Mouse (Mus musculus): Measurements from ENCODE around the gene Neu2. TPM values are rescaled to one million over a fixed set of nuclear protein-coding genes. Genes with fewer than 3 reads are reported as not detected.

Neu2 gene
- polyA plus RNA-seq, 1 experiment from 2014 or later, result 2.2 TPM

DNA sequence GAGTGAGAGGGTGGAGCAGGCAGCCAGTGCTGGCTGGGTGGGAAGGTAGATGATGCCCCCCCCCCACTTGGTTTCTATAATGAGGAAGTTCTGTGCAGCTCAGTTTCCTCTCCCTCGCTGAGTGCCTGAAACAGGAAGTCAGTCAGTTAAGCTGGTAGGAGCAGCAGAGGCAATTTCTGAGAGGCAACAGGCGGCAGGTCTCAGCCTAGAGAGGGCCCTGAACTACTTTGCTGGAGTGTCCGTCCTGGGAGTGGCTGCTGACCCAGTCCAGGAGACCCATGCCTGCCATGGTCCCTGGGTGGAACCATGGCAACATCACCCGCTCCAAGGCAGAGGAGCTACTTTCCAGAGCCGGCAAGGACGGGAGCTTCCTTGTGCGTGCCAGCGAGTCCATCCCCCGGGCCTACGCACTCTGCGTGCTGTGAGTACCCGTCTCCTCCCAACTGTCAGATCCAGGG lies 110.6 kb downstream of the Neu2 start, which contains the start of gene Inpp5d:
Inpp5d (plus strand) TSS at position 102 of the 458 bp plus-strand sequence.
- TF ChIP-seq CTCF (IDR thresholded peaks at IDR 0.05; ENCODE audit: low read depth), result no peak
- Histone ChIP-seq H3K9me3 (ENCODE audit: control insufficient read depth, low read length) (no peaks in the 10 kb centered on the region), H3K36me3 (ENCODE audit: control insufficient read depth, insufficient read depth, low read length) (no peaks in the 10 kb centered on the region), H3K9ac (ENCODE audit: low read length) (no peak within 1 kb of the TSS), H3K27ac (replicated peaks) (peak within 1 kb of the TSS; percentile 45), H3K27me3 (ENCODE audit: control insufficient read depth, insufficient read depth, low read length) (no peaks in the 10 kb centered on the region), H3K4me1 (replicated peaks; ENCODE audit: control insufficient read depth, insufficient read depth) (no peaks in the 10 kb centered on the region), H3K4me3 (ENCODE audit: low read depth, low read length) (peak within 1 kb of the TSS; percentile 24), H3K4me2 (replicated peaks; ENCODE audit: low read depth) (peak within 1 kb of the TSS; percentile 23)
- no peak for DNase-seq (ENCODE audit: low spot score)
- 78% methylated on average over 11 of the region's 12 CpGs for WGBS
- peak; percentile 47; the same call in 1 of the 2 replicates for ATAC-seq (ENCODE audit: low FRiP score, low TSS enrichment)

DNA sequence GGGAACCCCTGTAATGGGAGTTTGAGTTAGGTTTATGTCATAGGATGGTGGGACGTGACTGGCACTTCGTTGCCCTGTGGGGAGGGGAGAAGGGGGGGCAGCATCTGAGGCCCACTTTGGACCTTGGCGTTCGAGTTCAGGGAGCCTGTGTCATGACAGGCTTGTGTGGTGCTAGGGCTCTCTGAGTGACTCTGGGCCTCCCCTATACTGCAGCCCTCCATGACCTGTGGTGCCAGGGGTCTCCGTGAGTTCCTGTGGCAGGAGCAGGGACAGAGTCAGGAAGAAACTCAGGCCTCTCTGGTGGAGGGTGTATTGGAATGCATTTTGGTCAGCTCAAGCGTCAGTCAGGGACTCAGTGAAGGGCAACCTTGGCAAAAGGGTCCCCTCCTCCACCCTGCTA lies 111.0 kb downstream of the Neu2 start:
- no peaks in the 10 kb centered on the region for H3K36me3 ChIP-seq (ENCODE audit: control insufficient read depth, insufficient read depth, low read length)
- ATAC-seq (ENCODE audit: low FRiP score, low TSS enrichment) (no peak), DNase-seq (ENCODE audit: low spot score) (no peak)
- H3K9me3 ChIP-seq (ENCODE audit: control insufficient read depth, low read length), result no peaks in the 10 kb centered on the region
- H3K27me3 ChIP-seq (ENCODE audit: control insufficient read depth, insufficient read depth, low read length), result no peaks in the 10 kb centered on the region
- TF ChIP-seq EP300 (optimal IDR thresholded peaks at IDR 0.05), result no peak
- no peak for TF ChIP-seq CTCF (IDR thresholded peaks at IDR 0.05; ENCODE audit: low read depth)
- WGBS, result 87% methylated on average over 6 of the region's 6 CpGs
- no peak overlapping the region for H3K9ac ChIP-seq (ENCODE audit: low read length)
- peak overlapping the region; percentile 24 for H3K4me3 ChIP-seq (ENCODE audit: low read depth, low read length)
- no peaks in the 10 kb centered on the region for H3K4me1 ChIP-seq (replicated peaks; ENCODE audit: control insufficient read depth, insufficient read depth)
- peak overlapping the region; percentile 23 for H3K4me2 ChIP-seq (replicated peaks; ENCODE audit: low read depth)
- peak overlapping the region; percentile 45 for H3K27ac ChIP-seq (replicated peaks)

GRCm38 (mm10) chr1:87621146-87621857 lies 111.6 kb downstream of the Neu2 start:
- no peaks in the 10 kb centered on the region for H3K4me1 ChIP-seq (replicated peaks; ENCODE audit: control insufficient read depth, insufficient read depth)
- DNase-seq (ENCODE audit: low spot score) (no peak), ATAC-seq (ENCODE audit: low FRiP score, low TSS enrichment) (0 out of 2 replicates have a peak, but pooled peaks have one; percentile 40)
- no peaks in the 10 kb centered on the region for H3K27me3 ChIP-seq (ENCODE audit: control insufficient read depth, insufficient read depth, low read length)
- H3K4me3 ChIP-seq (ENCODE audit: low read depth, low read length), result 0 out of 2 replicates have a peak overlapping the region, but pooled peaks have one; percentile 2
- peak overlapping the region; percentile 23 for H3K4me2 ChIP-seq (replicated peaks; ENCODE audit: low read depth)
- H3K9me3 ChIP-seq (ENCODE audit: control insufficient read depth, low read length), result no peaks in the 10 kb centered on the region
- TF ChIP-seq EP300 (optimal IDR thresholded peaks at IDR 0.05), result no peak
- no peak for TF ChIP-seq CTCF (IDR thresholded peaks at IDR 0.05; ENCODE audit: low read depth)
- WGBS, result 75% methylated on average over 9 of the region's 9 CpGs
- no peak overlapping the region for H3K9ac ChIP-seq (ENCODE audit: low read length)
- H3K27ac ChIP-seq (replicated peaks), result peak overlapping the region; percentile 45; the same call in 1 of the 2 replicates
- H3K36me3 ChIP-seq (ENCODE audit: control insufficient read depth, insufficient read depth, low read length), result no peaks in the 10 kb centered on the region

GRCm38 (mm10) chr1:87621858-87622279 lies 112.2 kb downstream of the Neu2 start:
- H3K4me1 ChIP-seq (replicated peaks; ENCODE audit: control insufficient read depth, insufficient read depth), result no peaks in the 10 kb centered on the region
- TF ChIP-seq EP300 (optimal IDR thresholded peaks at IDR 0.05), result no peak
- no peak for TF ChIP-seq CTCF (IDR thresholded peaks at IDR 0.05; ENCODE audit: low read depth)
- 59% methylated on average over 3 of the region's 3 CpGs for WGBS
- no peak overlapping the region for H3K4me2 ChIP-seq (replicated peaks; ENCODE audit: low read depth)
- ATAC-seq (ENCODE audit: low FRiP score, low TSS enrichment) (no peak), DNase-seq (ENCODE audit: low spot score) (no peak)
- H3K4me3 ChIP-seq (ENCODE audit: low read depth, low read length), result no peak overlapping the region
- H3K27me3 ChIP-seq (ENCODE audit: control insufficient read depth, insufficient read depth, low read length), result no peaks in the 10 kb centered on the region
- no peaks in the 10 kb centered on the region for H3K9me3 ChIP-seq (ENCODE audit: control insufficient read depth, low read length)
- no peak overlapping the region for H3K9ac ChIP-seq (ENCODE audit: low read length)
- no peaks in the 10 kb centered on the region for H3K36me3 ChIP-seq (ENCODE audit: control insufficient read depth, insufficient read depth, low read length)
- H3K27ac ChIP-seq (replicated peaks), result no peak overlapping the region; the same call in 1 of the 2 replicates

GRCm38 (mm10) chr1:87623977-87624666 lies 114.4 kb downstream of the Neu2 start:
- Histone ChIP-seq H3K9ac (ENCODE audit: low read length) (no peak overlapping the region), H3K36me3 (ENCODE audit: control insufficient read depth, insufficient read depth, low read length) (no peaks in the 10 kb centered on the region), H3K4me3 (ENCODE audit: low read depth, low read length) (no peak overlapping the region), H3K4me2 (replicated peaks; ENCODE audit: low read depth) (no peak overlapping the region), H3K27me3 (ENCODE audit: control insufficient read depth, insufficient read depth, low read length) (no peaks in the 10 kb centered on the region), H3K27ac (replicated peaks) (no peak overlapping the region), H3K4me1 (replicated peaks; ENCODE audit: control insufficient read depth, insufficient read depth) (no peaks in the 10 kb centered on the region), H3K9me3 (ENCODE audit: control insufficient read depth, low read length) (no peaks in the 10 kb centered on the region)
- DNase-seq (ENCODE audit: low spot score) (no peak), ATAC-seq (ENCODE audit: low FRiP score, low TSS enrichment) (no peak)
- WGBS, result 45% methylated on average over 1 of the region's 1 CpGs
- TF ChIP-seq EP300 (optimal IDR thresholded peaks at IDR 0.05), result no peak
- no peak for TF ChIP-seq CTCF (IDR thresholded peaks at IDR 0.05; ENCODE audit: low read depth)

DNA sequence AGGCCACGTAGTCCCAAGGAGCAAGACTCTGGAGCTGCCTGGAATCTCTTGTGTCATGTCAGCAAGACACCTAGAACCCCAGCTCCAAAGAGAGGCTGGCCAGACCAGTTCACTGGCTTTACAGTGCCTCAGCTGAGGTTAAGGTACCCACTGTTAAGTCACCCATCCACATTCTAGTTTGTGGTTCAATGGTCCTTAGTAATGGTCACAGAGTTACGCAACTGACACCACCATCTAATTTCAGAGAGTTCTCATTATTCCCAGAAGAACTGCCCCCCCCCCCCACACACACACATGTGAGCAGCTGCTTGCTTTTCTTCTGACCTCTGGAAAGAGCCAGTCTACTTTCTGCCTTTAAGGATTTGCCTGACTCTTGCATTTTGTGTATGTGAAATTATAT lies 115.1 kb downstream of the Neu2 start:
- Histone ChIP-seq H3K4me1 (replicated peaks; ENCODE audit: control insufficient read depth, insufficient read depth) (no peaks in the 10 kb centered on the region), H3K4me3 (ENCODE audit: low read depth, low read length) (no peak overlapping the region), H3K4me2 (replicated peaks; ENCODE audit: low read depth) (no peak overlapping the region), H3K36me3 (ENCODE audit: control insufficient read depth, insufficient read depth, low read length) (no peaks in the 10 kb centered on the region), H3K9ac (ENCODE audit: low read length) (no peak overlapping the region), H3K27me3 (ENCODE audit: control insufficient read depth, insufficient read depth, low read length) (no peaks in the 10 kb centered on the region), H3K9me3 (ENCODE audit: control insufficient read depth, low read length) (no peaks in the 10 kb centered on the region), H3K27ac (replicated peaks) (no peak overlapping the region)
- ATAC-seq (ENCODE audit: low FRiP score, low TSS enrichment), result no peak
- no peak for TF ChIP-seq EP300 (optimal IDR thresholded peaks at IDR 0.05)
- no peak for TF ChIP-seq CTCF (IDR thresholded peaks at IDR 0.05; ENCODE audit: low read depth)
- 88% methylated on average over 2 of the region's 2 CpGs for WGBS
- DNase-seq (ENCODE audit: low spot score), result no peak

Data from stomach, postnatal 0 days (tissue).